Mouse (Mus musculus) olfactory bulb, adult 2 months (tissue): ENCODE results near the gene Tnfrsf8.

ENCODE experiments used
- CTCF ChIP-seq: fragments of 200-500 bp; IDR thresholded peaks from 2 replicates; pipeline ENCODE4 v1.5.1; 2012; ENCODE audit warnings: low read depth, mild to moderate bottlenecking, low read length, moderate library complexity; ENCODE audit not compliant: insufficient read depth
- POLR2A ChIP-seq: fragments of 200-500 bp; IDR thresholded peaks from 2 replicates; pipeline ENCODE4 v1.6.1; 2012; ENCODE audit warnings: mild to moderate bottlenecking, low read depth, low read length, moderate library complexity; ENCODE audit not compliant: insufficient read depth

DNA sequence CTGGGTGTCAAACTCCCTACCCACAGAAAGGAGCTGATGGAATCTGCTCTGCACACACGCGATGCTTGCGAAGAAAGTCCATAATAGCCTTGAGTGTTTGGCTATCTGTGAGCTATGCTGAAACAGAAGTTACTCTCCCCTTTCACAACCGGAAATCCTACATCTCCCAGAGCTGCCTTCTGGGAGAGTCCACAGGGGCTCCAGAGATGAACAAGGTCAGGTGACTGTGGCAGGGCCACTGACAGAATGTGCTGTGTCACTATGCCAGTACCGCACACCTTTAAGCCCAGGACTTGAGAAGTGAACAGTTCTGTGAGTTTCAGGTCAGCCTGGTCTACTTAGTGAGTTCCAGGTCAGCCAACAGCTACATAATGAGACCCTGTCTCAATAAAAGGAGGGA lies 20.4 kb downstream of the Tnfrsf8 start:
- TF ChIP-seq CTCF (no peak), POLR2A (no peak)
